Mouse (Mus musculus): ENCODE data around the gene Cyp39a1.

GRCm38 (mm10) chr17:43646925-43647324, 20.3 kb upstream of the Cyp39a1 start:
- no peak for TF ChIP-seq CTCF (IDR thresholded peaks at IDR 0.05; ENCODE audit: low read depth, low read length)
- TF ChIP-seq POLR2A (IDR thresholded peaks at IDR 0.05; ENCODE audit: borderline replicate concordance, low read depth, low read length): no peak
